Mouse (Mus musculus): Measurements from ENCODE around the gene Crtap. TPM values are rescaled to one million over a fixed set of nuclear protein-coding genes. Genes with fewer than 3 reads are reported as not detected.
"Not testable (repeated sequence)": the region's sequence is repeated elsewhere in the genome, so short reads cannot be mapped to it uniquely, and the experiment has no call there.

Crtap gene
- polyA plus RNA-seq, 1 experiment from 2014 or later: 27.4 TPM

- no peak for ATAC-seq (ENCODE audit: low FRiP score)
- Histone ChIP-seq H3K36me3 (peaks cover 38% of the 10 kb centered on the region), H3K4me1 (replicated peaks) (no peaks in the 10 kb centered on the region), H3K9ac (no peak overlapping the region), H3K4me2 (no peak overlapping the region), H3K9me3 (no peaks in the 10 kb centered on the region), H3K27me3 (no peaks in the 10 kb centered on the region), H3K27ac (no peak overlapping the region), H3K4me3 (no peak overlapping the region)
- 93% methylated on average over 12 of the region's 12 CpGs for WGBS
Observed at GRCm38 (mm10) chr9:114413866-114414265, 23.4 kb upstream of the Crtap start.

DNA sequence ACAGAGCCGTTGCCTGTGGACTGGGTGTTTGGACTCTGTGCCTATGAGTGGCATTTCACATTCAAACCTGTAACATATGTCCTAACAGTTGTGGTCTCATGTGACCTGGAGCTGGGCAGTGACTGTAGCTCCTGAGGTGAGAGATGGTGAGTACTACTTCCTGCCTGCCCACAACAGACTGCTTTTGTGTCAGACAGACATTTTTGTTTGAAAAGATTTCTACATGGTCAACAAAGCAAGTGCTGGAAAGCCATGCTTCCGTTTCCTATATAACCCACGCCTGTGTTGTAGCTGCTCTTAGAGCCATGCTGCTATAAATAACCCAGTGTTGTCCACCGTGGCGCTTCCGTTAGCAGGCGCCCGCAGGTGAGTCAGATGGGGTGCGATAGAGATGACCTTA lies 21.9 kb upstream of the Crtap start:
- H3K4me2 ChIP-seq: no peak overlapping the region
- H3K27ac ChIP-seq: no peak overlapping the region
- no peaks in the 10 kb centered on the region for H3K4me1 ChIP-seq (replicated peaks)
- no peaks in the 10 kb centered on the region for H3K9me3 ChIP-seq
- no peak overlapping the region for H3K4me3 ChIP-seq
- 93% methylated on average over 9 of the region's 9 CpGs for WGBS
- H3K9ac ChIP-seq: no peak overlapping the region
- ATAC-seq (ENCODE audit: low FRiP score): no peak
- peaks cover 52% of the 10 kb centered on the region for H3K36me3 ChIP-seq
- H3K27me3 ChIP-seq: no peaks in the 10 kb centered on the region

DNA sequence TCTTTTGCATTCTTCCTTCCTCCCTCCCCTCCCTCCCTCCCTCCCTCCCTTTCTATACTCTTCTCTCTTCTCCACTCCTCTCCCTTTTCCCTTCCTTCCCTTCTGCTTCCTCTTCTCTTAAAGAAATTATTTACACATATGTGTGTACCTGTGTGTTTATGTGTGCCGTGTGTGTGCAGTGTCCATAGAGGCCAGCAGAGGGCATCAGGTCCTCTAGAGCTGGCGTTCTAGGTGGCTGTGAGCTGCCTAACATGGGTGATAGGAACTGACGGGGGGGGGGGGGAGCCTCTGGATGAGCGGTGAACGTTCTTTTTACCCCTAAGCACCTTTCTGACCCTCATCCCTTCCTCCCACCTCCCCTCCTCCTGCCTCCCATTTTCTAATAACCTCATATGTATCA lies 20.8 kb upstream of the Crtap start:
- WGBS: 91% methylated on average over 5 of the region's 5 CpGs
- Histone ChIP-seq H3K4me2 (no peak overlapping the region), H3K36me3 (peaks cover 60% of the 10 kb centered on the region), H3K27me3 (no peaks in the 10 kb centered on the region), H3K27ac (no peak overlapping the region), H3K9me3 (no peaks in the 10 kb centered on the region), H3K4me3 (no peak overlapping the region), H3K9ac (no peak overlapping the region), H3K4me1 (replicated peaks) (no peaks in the 10 kb centered on the region)
- no peak for ATAC-seq (ENCODE audit: low FRiP score)

DNA sequence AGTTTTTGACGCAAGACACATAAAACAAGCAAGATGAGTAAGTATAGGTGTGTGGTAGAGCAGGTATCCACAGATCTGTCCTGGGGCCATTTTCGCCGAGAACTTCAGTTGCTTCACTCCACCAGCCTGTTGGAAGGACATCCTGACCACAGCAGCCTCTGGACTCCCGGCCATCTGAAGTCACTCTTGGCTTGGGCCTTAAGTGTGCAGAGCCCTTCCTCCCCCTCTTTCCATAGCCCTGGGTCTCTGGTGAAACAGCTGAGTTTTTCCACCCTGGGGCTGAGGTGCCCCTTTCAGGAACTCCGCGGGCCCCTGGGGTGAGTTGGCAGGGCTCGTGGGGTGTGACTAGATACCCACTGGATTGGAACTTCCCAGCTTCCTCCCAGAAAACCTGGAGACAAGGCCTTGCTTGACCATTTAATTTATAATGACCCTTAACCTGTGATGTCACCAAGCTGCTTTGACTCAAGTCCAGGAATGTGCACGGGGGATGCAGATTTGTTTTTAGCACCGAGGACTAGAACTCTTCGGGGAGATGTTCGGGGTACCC lies 19.9 kb upstream of the Crtap start:
- H3K4me2 ChIP-seq: no peak overlapping the region
- WGBS: 95% methylated on average over 11 of the region's 11 CpGs
- no peaks in the 10 kb centered on the region for H3K4me1 ChIP-seq (replicated peaks)
- H3K4me3 ChIP-seq: no peak overlapping the region
- H3K9ac ChIP-seq: no peak overlapping the region
- peaks cover 69% of the 10 kb centered on the region for H3K36me3 ChIP-seq
- peaks cover 2% of the 10 kb centered on the region; the same call in 1 of the 2 replicates for H3K9me3 ChIP-seq
- no peaks in the 10 kb centered on the region for H3K27me3 ChIP-seq
- H3K27ac ChIP-seq: no peak overlapping the region
- ATAC-seq (ENCODE audit: low FRiP score): no peak

DNA sequence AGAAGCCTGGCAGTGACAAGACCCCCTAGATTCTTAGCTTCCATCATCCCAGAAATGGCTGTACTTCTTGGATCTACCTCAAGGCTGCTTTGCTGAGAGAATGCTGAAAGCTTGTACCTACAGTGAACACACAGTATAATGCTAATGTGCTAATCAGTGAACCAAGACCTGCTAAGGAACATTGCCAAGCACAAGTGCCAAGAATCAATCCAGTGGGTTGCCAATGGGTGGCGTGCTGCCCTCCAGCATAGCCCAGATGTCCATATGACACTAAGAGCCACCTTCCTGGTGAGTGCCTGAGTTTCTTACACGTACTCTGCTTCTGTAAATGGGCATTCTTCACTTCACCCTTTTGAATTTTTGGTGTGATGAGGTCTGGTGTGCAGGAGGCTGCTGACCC lies 17.2 kb upstream of the Crtap start:
- no peak overlapping the region for H3K9ac ChIP-seq
- H3K27me3 ChIP-seq: no peaks in the 10 kb centered on the region
- H3K27ac ChIP-seq: no peak overlapping the region
- H3K36me3 ChIP-seq: peaks cover 80% of the 10 kb centered on the region
- 90% methylated on average over 2 of the region's 2 CpGs for WGBS
- H3K4me2 ChIP-seq: no peak overlapping the region
- peaks cover 11% of the 10 kb centered on the region; the same call in 1 of the 2 replicates for H3K9me3 ChIP-seq
- no peak overlapping the region for H3K4me3 ChIP-seq
- ATAC-seq (ENCODE audit: low FRiP score): no peak
- no peaks in the 10 kb centered on the region for H3K4me1 ChIP-seq (replicated peaks)

- H3K36me3 ChIP-seq: peaks cover 28% of the 10 kb centered on the region
- H3K27me3 ChIP-seq: no peaks in the 10 kb centered on the region
- peak overlapping the region; percentile 87 for H3K9ac ChIP-seq
- H3K4me2 ChIP-seq: peak overlapping the region; percentile 81
- peaks cover 11% of the 10 kb centered on the region; the same call in 1 of the 2 replicates for H3K9me3 ChIP-seq
- 3% methylated on average over 16 of the region's 16 CpGs for WGBS
- peak overlapping the region; percentile 91 for H3K27ac ChIP-seq
- H3K4me1 ChIP-seq (replicated peaks): peaks cover 12% of the 10 kb centered on the region
- no peak; the same call in 1 of the 2 replicates for ATAC-seq (ENCODE audit: low FRiP score)
- H3K4me3 ChIP-seq: peak overlapping the region; percentile 84
Observed at GRCm38 (mm10) chr9:114401685-114402080, 11.2 kb upstream of the Crtap start.

- H3K36me3 ChIP-seq: peaks cover 23% of the 10 kb centered on the region
- H3K27ac ChIP-seq: peak within 1 kb of the TSS; percentile 91
- peak within 1 kb of the TSS; percentile 87 for H3K9ac ChIP-seq
- 0% methylated on average over 73 of the region's 73 CpGs for WGBS
- peaks cover 11% of the 10 kb centered on the region; the same call in 1 of the 2 replicates for H3K9me3 ChIP-seq
- peak within 1 kb of the TSS; percentile 81 for H3K4me2 ChIP-seq
- peaks cover 12% of the 10 kb centered on the region for H3K4me1 ChIP-seq (replicated peaks)
- ATAC-seq (ENCODE audit: low FRiP score): peak; percentile 98
- H3K27me3 ChIP-seq: no peaks in the 10 kb centered on the region
- peak within 1 kb of the TSS; percentile 84 for H3K4me3 ChIP-seq
Observed at GRCm38 (mm10) chr9:114400949-114401684, 10.6 kb upstream of the Crtap start, which contains the start of the genes Glb1 and Tmppe. Gene Glb1, plus strand, starts transcription at chr9:114401076. Gene Tmppe, plus strand, starts transcription at chr9:114401105.

DNA sequence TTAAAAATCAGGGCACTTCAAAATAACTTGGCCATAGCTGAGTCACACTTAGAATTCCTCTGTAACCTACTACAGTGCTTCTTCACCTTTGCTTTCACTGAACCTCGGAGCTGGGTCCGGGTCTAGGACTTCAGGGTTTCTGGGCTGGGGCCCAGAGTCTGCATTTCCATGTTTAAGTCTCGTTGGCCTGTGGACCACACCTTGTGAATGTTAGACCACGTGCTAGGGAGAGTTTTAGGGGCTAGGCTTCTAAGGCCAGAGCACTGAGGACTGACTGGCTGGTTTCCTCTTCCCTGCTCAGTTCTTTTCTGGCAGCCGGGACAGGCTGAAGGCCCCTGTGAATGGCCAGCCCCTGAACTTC lies 10.1 kb upstream of the Crtap start:
- 24% methylated on average over 5 of the region's 5 CpGs for WGBS
- Histone ChIP-seq H3K4me3 (peak overlapping the region; percentile 84), H3K9me3 (peaks cover 11% of the 10 kb centered on the region; the same call in 1 of the 2 replicates), H3K27ac (peak overlapping the region; percentile 91), H3K27me3 (no peaks in the 10 kb centered on the region), H3K9ac (peak overlapping the region; percentile 87), H3K36me3 (peaks cover 17% of the 10 kb centered on the region), H3K4me1 (replicated peaks) (peaks cover 12% of the 10 kb centered on the region), H3K4me2 (peak overlapping the region; percentile 81)
- no peak; the same call in 1 of the 2 replicates for ATAC-seq (ENCODE audit: low FRiP score)

DNA sequence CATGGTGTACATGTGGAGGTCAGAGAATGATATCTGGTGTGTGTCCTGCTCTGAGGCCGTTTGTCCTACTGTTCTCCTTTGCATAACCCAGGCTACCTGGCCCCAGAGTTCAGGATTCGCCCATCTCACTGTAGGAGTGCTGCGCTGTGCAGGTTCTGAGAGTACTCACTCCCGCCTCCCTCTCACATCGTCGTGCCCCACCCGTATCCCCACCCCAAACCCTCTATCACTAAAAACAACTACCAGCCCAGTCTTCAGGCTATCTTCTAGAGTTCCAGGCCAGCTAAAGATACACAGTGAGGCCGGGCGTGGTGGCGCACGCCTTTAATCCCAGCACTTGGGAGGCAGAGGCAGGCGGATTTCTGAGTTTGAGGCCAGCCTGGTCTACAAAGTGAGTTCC lies 9.2 kb upstream of the Crtap start:
- Histone ChIP-seq H3K4me3 (no peak overlapping the region), H3K27me3 (no peaks in the 10 kb centered on the region), H3K36me3 (peaks cover 8% of the 10 kb centered on the region), H3K4me2 (no peak overlapping the region), H3K27ac (no peak overlapping the region), H3K9me3 (0 out of 2 replicates have a peak, but pooled peaks cover 3% of the 10 kb centered on the region), H3K4me1 (replicated peaks) (peaks cover 12% of the 10 kb centered on the region), H3K9ac (no peak overlapping the region)
- ATAC-seq (ENCODE audit: low FRiP score): no peak
- 93% methylated on average over 12 of the region's 12 CpGs for WGBS

GRCm38 (mm10) chr9:114395258-114395657 lies 4.8 kb upstream of the Crtap start:
- Histone ChIP-seq H3K4me3 (no peak overlapping the region), H3K4me2 (no peak overlapping the region), H3K27me3 (peaks cover 4% of the 10 kb centered on the region), H3K36me3 (no peaks in the 10 kb centered on the region), H3K27ac (no peak overlapping the region), H3K9me3 (no peaks in the 10 kb centered on the region), H3K9ac (no peak overlapping the region), H3K4me1 (replicated peaks) (peaks cover 7% of the 10 kb centered on the region)
- ATAC-seq (ENCODE audit: low FRiP score): no peak
- WGBS: 92% methylated on average over 4 of the region's 4 CpGs

GRCm38 (mm10) chr9:114394677-114395076 lies 4.2 kb upstream of the Crtap start:
- WGBS: 82% methylated on average over 8 of the region's 8 CpGs
- H3K9ac ChIP-seq: no peak overlapping the region
- H3K4me3 ChIP-seq: no peak overlapping the region
- no peak for ATAC-seq (ENCODE audit: low FRiP score)
- peaks cover 7% of the 10 kb centered on the region for H3K4me1 ChIP-seq (replicated peaks)
- no peak overlapping the region for H3K27ac ChIP-seq
- no peaks in the 10 kb centered on the region for H3K36me3 ChIP-seq
- H3K9me3 ChIP-seq: no peaks in the 10 kb centered on the region
- H3K27me3 ChIP-seq: peaks cover 4% of the 10 kb centered on the region
- no peak overlapping the region for H3K4me2 ChIP-seq

DNA sequence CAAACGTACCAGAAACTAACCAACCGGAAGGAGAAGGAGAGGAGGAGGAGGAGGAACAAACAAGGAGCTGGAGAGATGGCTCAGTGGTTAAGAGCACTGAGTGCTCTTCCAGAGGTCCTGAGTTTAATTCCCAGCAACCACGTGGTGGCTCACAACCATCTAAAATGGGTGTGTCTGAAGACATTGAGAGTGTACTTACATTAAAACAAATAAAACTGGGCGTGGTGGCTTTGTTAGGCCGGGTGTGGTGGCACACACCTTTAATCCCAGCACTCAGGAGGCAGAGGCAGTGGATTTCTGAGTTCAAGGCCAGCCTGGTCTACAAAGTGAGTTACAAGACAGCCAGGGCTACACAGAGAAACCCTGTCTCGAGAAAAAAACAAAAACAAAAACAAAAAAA lies 3.7 kb upstream of the Crtap start:
- H3K27me3 ChIP-seq; ATAC-seq (ENCODE audit: low FRiP score); H3K4me3 ChIP-seq; H3K4me1 ChIP-seq (replicated peaks); H3K4me2 ChIP-seq; H3K9ac ChIP-seq; H3K27ac ChIP-seq; H3K36me3 ChIP-seq; H3K9me3 ChIP-seq: not testable (repeated sequence)
- 76% methylated on average over 6 of the region's 6 CpGs for WGBS

GRCm38 (mm10) chr9:114390749-114391075 lies 237 bp upstream of the Crtap start:
- no peak overlapping the region for H3K27ac ChIP-seq
- ATAC-seq (ENCODE audit: low FRiP score): no peak; the same call in 1 of the 2 replicates
- WGBS: 7% methylated on average over 10 of the region's 10 CpGs

More at GRCm38 (mm10) chr9:114390749-114391075, 237 bp upstream of the Crtap start:
- Histone ChIP-seq H3K27me3 (peaks cover 4% of the 10 kb centered on the region), H3K36me3 (no peaks in the 10 kb centered on the region), H3K4me1 (replicated peaks) (peaks cover 7% of the 10 kb centered on the region), H3K4me2 (peak overlapping the region; percentile 83), H3K4me3 (peak overlapping the region; percentile 72), H3K9me3 (no peaks in the 10 kb centered on the region), H3K9ac (peak overlapping the region; percentile 85)

Data from hindbrain, embryonic 13.5 days (tissue).